Mouse (Mus musculus) small intestine, adult 2 months (tissue): ENCODE data around the gene Rrp7a. TPM values are rescaled to one million over a fixed set of nuclear protein-coding genes. Genes with fewer than 3 reads are reported as not detected.
"Not testable (repeated sequence)": the region's sequence is repeated elsewhere in the genome, so short reads cannot be mapped to it uniquely, and the experiment has no call there.

ENCODE experiments used
- H3K27ac ChIP-seq: fragments of 200-500 bp; 2 replicates; pipeline ENCODE4 v1.5.1; 2012; ENCODE audit warnings: low read depth, low read length, control low read depth, inconsistent platforms; ENCODE audit not compliant: insufficient read depth
- H3K27me3 ChIP-seq: fragments of 200-500 bp; 2 replicates; pipeline ENCODE4 v1.6.1; 2012; ENCODE audit warnings: mild to moderate bottlenecking, moderate library complexity, low read length, inconsistent platforms; ENCODE audit not compliant: control insufficient read depth, insufficient read depth
- H3K36me3 ChIP-seq: fragments of 200-500 bp; 2 replicates; pipeline ENCODE4 v1.6.1; 2012; ENCODE audit warnings: mild to moderate bottlenecking, low read length, control low read depth, inconsistent platforms; ENCODE audit not compliant: control insufficient read depth, insufficient read depth
- H3K4me1 ChIP-seq: fragments of 200-500 bp; 2 replicates; pipeline ENCODE4 v1.6.1; 2012; ENCODE audit warnings: low read length, inconsistent platforms, mixed read lengths; ENCODE audit not compliant: control insufficient read depth, insufficient read depth, insufficient read length
- H3K4me3 ChIP-seq: fragments of 200-500 bp; 2 replicates; pipeline ENCODE4 v1.5.1; 2012; ENCODE audit warnings: low read depth, mild to moderate bottlenecking, control low read depth, inconsistent platforms, low read length, moderate library complexity
- CTCF ChIP-seq: fragments of 200-500 bp; IDR thresholded peaks from 2 replicates; pipeline ENCODE4 v1.5.1; 2012; ENCODE audit warnings: low read depth, mild to moderate bottlenecking, control low read depth, inconsistent platforms, low read length, moderate library complexity, mixed read lengths; ENCODE audit not compliant: insufficient replicate concordance, insufficient read length; ENCODE audit errors: extremely low read depth
- POLR2A ChIP-seq: fragments of 200-500 bp; IDR thresholded peaks from 2 replicates; pipeline ENCODE4 v1.6.1; 2012; ENCODE audit warnings: low read depth, mild to moderate bottlenecking, control low read depth, inconsistent platforms, low read length, moderate library complexity
- WGBS: fragments of 180-500 bp; shearing (Covaris S2); methylation state at CpG from one replicate; pipeline ENCODE4 v1.1.7; 2018; 5-methylcytosine and 5-hydroxymethylcytosine counted together
- polyA plus RNA-seq: library from polyadenylated mRNA; depleted of rRNA; stranded (reverse); fragments of >200 nt; gene quantifications from 2 replicates; pipeline ENCODE4 v1.2.3, GENCODE M21; 2012

The Rrp7a gene
- polyA plus RNA-seq, 1 experiment, result 72.4 TPM

GRCm38 (mm10) chr15:83145541-83145940, 22.9 kb upstream of the Rrp7a start:
- Histone ChIP-seq H3K27me3 (no peaks in the 10 kb centered on the region), H3K4me3 (no peak overlapping the region), H3K36me3 (peaks cover 9% of the 10 kb centered on the region), H3K4me1 (peaks cover 3% of the 10 kb centered on the region; the same call in 1 of the 2 replicates), H3K27ac (no peak overlapping the region)
- 56% methylated on average over 6 of the region's 6 CpGs for WGBS
- TF ChIP-seq POLR2A, result no peak
- TF ChIP-seq CTCF, result no peak

GRCm38 (mm10) chr15:83142861-83143260, 20.3 kb upstream of the Rrp7a start:
- Histone ChIP-seq H3K27ac (no peak overlapping the region), H3K36me3 (peaks cover 16% of the 10 kb centered on the region), H3K4me3 (no peak overlapping the region), H3K4me1 (peaks cover 5% of the 10 kb centered on the region; the same call in 1 of the 2 replicates), H3K27me3 (no peaks in the 10 kb centered on the region)
- TF ChIP-seq POLR2A (no peak), CTCF (no peak)
- 48% methylated on average over 5 of the region's 5 CpGs for WGBS

GRCm38 (mm10) chr15:83135654-83136053, 13.1 kb upstream of the Rrp7a start:
- Histone ChIP-seq H3K27ac (no peak overlapping the region), H3K4me3 (no peak overlapping the region), H3K4me1 (peaks cover 3% of the 10 kb centered on the region; the same call in 1 of the 2 replicates), H3K27me3 (no peaks in the 10 kb centered on the region), H3K36me3 (peaks cover 68% of the 10 kb centered on the region)
- TF ChIP-seq CTCF (no peak), POLR2A (no peak)
- WGBS, result 50% methylated on average over 2 of the region's 2 CpGs

- Histone ChIP-seq H3K27me3 (no peaks in the 10 kb centered on the region), H3K4me3 (no peak overlapping the region), H3K4me1 (no peaks in the 10 kb centered on the region), H3K36me3 (peaks cover 77% of the 10 kb centered on the region), H3K27ac (no peak overlapping the region)
- WGBS, result 84% methylated on average over 6 of the region's 6 CpGs
- TF ChIP-seq CTCF, result no peak
- no peak for TF ChIP-seq POLR2A
These were observed 12.1 kb upstream of the Rrp7a start for GRCm38 (mm10) chr15:83134671-83135070.

GRCm38 (mm10) chr15:83129530-83130231, 7.1 kb upstream of the Rrp7a start:
- H3K36me3 ChIP-seq, result peaks cover 84% of the 10 kb centered on the region
- no peak for TF ChIP-seq POLR2A
- no peak for TF ChIP-seq CTCF
- no peak overlapping the region for H3K4me3 ChIP-seq
- H3K4me1 ChIP-seq, result no peaks in the 10 kb centered on the region
- no peaks in the 10 kb centered on the region for H3K27me3 ChIP-seq
- H3K27ac ChIP-seq, result no peak overlapping the region
- 82% methylated on average over 7 of the region's 7 CpGs for WGBS

- not testable (repeated sequence) for H3K4me3 ChIP-seq, H3K27me3 ChIP-seq, H3K4me1 ChIP-seq, H3K27ac ChIP-seq
- WGBS, result 90% methylated on average over 3 of the region's 3 CpGs
- H3K36me3 ChIP-seq, result peaks cover 60% of the 10 kb centered on the region
These were observed 4.4 kb upstream of the Rrp7a start for GRCm38 (mm10) chr15:83127037-83127436.

- 92% methylated on average over 9 of the region's 9 CpGs for WGBS
- Histone ChIP-seq H3K27me3 (no peaks in the 10 kb centered on the region), H3K27ac (no peak overlapping the region), H3K36me3 (peaks cover 56% of the 10 kb centered on the region), H3K4me3 (no peak overlapping the region), H3K4me1 (peaks cover 6% of the 10 kb centered on the region; the same call in 1 of the 2 replicates)
- no peak for TF ChIP-seq CTCF
- TF ChIP-seq POLR2A, result no peak
These were observed 4.0 kb upstream of the Rrp7a start for GRCm38 (mm10) chr15:83126582-83126981.
